Mouse (Mus musculus) fat pad, adult 2 months (tissue): ENCODE measurements around the gene Card19.

Source experiments
- DNase-seq: peaks from one replicate; pipeline ENCODE4 v3.0.0-alpha.2; 2011; ENCODE audit warnings: low read depth, low spot score; ENCODE audit errors: extremely low read depth

Card19 gene

DNA sequence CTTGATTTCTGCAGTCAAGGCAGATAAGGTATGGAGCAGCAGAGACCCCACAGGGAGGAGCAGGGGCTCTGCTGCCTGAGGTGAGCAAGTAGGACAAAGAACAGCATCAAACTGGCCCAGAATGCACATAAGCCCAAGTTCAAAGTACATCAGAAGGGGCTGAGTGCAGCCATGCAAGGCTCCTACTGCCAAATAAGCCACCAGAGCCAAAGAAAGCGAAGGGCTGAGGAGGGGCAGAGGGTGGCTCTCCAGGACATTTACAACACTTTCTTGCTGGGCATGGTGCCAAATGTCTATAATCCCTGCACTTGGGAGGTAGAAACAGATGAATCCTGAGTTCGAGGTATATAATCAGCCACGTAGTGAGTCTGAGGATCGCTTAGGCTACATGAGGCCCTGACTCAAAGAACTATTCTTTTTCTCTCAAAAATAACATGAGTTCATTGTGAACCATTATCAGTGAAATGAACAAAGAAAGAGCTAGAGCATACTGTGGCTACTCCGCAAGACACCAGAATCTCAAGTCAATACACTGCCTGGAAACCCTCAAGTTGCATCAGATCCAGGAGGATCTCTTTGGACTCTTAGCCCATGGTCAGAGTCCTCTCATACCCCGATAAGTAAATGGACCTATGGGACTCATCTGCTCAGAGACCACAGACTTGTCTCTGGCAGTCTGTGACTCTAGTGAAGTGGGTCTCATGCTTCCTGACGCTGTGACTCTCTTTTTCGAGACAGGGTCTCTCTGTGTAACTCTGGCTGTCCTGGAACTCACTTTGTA is 18.1 kb upstream of the Card19 start:
- DNase-seq = no peak

DNA sequence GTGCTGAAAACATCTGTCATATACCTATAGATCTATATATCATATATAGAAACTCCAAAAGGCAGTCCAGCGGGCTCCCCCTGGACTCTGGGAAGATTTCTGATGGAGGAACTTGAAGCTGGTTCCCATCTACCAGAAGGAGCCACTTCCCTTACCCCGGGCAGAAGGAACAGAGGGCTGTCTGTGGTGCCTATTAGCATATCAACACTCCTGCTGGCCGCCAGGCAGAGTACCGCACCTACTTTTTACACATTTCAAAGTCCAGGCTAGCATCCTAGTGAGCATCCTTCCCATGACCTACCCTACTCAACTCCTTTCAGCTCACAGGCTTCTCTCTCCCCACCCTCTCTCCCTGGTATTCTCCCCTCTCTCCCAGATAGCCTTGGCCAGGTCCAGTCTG is 9.8 kb upstream of the Card19 start:
- DNase-seq = no peak

DNA sequence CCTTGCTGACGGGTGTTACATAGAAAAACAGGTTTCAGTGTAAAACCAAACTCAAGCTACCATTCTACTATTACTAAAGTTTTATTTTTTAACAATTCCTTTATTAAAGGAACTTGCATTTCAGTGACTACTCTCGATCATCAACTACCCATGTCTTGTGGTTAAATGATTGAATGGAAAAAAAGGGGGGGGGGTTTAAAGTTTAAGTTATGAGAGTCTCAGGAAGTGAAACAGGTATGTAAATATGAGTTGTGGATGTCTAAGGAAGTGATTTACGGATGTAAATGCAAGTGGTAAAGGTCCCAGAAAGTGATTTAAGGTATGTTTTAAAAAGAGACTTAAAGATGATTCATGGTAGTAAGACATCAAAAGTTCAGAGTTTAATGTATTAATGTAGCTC is 9.3 kb upstream of the Card19 start:
- no peak for DNase-seq

DNA sequence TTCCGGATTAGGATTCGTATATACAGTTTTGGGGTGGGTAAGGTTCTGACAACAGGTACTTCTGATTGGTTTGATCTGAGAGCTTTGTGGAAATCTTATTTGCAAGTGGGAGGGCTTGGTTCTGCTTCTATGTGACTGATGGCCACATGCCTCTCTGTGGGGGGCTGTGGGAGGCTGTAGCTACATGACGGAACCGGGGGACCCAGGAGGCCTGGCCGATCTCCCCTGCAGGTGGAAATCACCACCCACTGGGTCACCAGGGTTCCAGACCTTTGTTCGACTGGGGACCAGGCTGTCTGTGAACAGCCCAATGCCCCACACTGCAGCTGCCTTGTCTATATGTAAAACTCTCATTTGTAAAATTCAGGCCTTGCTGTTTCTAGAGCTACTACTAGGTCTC is 8.9 kb upstream of the Card19 start:
- DNase-seq = no peak

DNA sequence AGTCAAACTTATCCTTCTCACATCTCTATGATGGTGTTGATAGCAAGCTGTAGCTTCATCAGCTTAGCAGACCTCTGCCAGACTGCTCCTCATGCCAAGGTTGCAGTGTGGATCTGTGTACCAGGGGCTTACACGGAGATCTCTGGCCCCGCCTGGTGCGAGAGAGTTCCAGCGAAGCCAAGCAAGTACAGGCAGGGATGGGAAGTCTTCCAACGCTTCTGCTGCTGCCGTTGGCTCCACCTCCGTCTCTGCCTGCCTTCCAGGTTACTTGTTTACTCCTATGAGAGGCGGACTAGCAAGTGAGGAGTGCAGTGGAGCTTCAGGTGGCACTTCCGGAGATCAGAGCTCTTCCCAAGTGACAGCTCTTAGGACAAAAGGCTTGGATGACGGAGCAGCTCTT is 8.5 kb upstream of the Card19 start:
- DNase-seq = peak; percentile 26

DNA sequence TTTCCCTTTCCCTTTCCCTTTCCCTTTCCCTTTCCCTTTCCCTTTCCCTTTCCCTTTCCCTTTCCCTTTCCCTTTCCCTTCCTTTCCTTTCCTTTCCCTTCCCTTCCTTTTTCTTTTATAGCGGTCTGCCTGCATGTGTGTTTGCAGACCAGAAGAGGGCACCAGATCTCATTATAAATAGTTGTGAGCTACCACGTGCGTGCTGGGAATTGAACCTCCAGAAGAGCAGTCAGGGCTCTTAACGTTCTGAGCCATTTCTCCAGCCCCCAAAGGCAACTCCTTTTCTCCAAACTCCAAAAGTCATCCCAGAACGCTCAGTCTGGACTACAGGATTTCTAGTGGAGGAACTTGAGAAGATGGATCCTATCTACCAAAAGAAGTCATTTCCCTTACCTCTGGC is 5.1 kb upstream of the Card19 start:
- no peak for DNase-seq

DNA sequence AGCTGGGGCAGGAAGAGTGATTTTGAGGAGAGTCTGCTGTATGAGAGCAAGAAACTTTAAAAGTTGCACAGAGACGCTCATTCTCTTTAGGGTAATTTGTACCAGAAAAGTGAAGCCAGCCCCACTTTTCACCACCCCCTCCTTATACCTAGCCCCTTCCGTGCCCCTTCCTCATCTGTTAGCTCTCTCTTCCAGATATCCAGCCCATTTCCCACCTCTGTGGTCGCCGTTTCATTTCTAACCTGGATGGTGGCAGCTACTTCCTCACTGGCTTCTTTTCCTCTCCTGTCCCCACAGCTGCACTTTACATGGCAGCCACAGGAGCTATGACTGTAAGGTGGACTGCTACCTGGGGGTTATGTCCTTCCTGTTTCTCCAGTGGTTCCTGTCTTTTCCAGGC is 3.5 kb upstream of the Card19 start:
- no peak for DNase-seq

DNA sequence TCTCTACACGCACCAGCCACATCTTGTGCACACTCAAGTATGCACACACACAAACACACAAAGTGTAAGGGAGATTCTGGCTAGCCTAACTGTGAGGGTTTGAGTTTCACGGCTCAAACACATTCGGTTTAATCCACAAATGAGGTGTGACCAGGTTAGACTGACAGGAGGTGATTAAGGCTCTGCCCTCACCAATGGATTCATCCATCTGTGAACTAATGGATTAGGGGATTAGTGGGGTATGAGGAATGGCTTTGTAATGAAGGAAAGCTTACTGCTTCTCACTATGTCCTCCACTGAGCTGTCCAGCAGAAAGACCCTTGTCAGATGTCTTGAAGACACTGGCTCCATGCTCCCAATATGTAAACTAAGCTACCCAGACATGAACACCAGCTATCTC is 2.8 kb upstream of the Card19 start:
- DNase-seq = no peak

DNA sequence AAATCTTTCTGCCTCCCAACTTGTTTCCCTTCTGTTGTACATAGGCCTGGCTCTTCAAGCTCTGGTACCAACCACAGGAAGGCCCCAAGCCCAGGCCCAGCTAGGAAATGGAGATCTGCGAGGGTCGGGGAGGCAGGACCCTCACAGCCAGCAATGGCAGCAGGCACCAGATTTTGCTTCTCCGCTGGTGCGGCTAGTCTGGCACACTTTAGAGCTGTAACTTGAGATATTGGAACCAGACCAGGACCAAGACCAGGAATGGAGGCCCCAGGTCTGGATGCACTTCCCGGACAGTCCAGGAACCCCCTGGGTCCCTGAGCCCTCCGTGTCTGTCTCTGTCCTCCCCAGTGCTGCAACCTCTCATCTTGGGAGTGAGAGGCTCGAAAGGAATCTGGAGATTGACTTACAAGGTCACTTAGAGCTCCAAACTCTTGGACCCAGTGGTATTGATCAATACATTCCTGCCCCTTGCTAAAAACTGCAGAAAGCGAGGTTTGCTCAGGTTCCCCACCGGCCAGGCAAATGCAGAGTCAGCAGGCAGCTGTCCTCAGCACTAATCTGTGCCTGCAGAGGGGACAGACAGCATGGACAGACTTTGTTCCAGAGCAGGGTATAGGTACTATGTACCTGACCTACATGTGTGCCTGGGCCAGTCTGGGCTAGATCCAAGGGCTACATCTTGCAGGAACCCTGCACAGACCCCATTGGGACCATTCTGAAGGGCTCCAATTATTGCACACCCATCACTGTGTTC is 1.1 kb upstream of the Card19 start:
- DNase-seq = no peak

DNA sequence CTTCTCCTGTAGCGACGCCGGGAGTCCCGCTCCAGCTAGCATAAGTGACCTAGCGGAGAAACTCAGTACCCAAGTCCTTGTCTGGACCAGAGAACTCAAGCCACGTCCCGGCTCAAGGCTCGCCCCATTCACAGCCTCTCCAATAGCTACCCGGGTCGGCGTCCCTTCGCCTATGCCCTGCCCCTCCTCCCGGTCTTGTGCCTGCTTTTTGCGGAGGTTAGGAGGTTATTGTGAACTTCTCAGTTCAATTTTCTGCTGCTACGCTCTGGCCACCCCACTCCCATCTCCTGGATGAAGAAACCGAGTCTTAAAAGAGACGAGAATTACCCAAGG is 349 bp upstream of the Card19 start:
- no peak for DNase-seq

DNA sequence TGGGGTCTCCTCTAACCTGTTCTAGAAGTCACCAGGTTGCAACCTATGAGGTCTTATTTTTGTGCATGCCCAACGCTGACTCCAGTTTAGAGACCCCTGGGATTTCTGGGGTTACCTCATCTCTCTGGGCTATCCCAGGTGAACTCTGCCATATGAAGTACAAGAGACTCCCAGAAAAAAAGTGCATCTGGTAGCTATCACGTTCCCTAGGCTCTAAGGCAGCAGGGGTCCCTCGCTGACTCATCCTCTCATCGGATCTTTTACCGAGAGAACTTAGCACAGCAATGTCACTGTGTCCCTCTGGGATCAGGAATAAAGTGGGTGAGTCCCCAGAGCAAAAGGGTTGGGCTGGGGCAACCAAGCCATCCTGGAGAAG is 721 bp downstream of the Card19 start:
- DNase-seq = no peak

DNA sequence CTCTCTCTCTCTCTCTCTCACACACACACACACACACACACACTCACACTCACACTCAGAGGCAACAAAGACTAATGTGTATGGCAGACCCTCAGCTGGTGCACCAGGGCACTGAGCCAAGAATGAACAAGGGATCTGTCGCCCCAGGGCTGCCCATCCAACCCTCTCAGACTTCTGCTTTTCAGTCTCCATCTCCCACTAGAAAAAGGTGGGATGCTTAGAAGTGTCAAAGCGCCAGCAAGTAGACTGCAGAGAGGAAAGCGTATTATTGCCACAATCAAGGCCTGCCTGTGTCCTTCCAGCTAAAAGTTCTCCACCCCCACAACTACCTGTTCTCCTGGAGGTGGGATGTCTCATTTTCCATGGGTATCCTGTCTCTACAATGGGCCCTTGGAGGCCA is 1.4 kb downstream of the Card19 start:
- no peak for DNase-seq

DNA sequence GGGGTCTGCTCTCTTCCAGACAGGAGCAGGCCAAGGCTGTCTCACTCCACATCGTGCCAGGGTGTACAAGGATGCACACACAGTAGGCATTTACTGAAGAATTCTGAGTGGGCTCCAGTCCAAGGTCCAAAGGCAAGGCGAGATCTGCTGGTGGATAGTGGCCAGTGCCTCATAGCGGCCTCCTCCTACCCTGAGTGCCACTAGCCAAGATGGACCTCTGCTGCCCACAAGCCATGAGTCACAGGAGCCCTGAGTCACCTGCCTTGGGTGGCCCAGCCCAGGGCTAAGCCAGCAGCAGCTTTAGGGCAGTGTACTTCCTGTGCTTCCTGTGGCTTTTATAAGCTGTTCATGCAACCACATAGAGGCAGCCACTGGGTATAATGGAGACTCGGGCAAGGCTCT is 2.3 kb downstream of the Card19 start:
- DNase-seq = no peak

DNA sequence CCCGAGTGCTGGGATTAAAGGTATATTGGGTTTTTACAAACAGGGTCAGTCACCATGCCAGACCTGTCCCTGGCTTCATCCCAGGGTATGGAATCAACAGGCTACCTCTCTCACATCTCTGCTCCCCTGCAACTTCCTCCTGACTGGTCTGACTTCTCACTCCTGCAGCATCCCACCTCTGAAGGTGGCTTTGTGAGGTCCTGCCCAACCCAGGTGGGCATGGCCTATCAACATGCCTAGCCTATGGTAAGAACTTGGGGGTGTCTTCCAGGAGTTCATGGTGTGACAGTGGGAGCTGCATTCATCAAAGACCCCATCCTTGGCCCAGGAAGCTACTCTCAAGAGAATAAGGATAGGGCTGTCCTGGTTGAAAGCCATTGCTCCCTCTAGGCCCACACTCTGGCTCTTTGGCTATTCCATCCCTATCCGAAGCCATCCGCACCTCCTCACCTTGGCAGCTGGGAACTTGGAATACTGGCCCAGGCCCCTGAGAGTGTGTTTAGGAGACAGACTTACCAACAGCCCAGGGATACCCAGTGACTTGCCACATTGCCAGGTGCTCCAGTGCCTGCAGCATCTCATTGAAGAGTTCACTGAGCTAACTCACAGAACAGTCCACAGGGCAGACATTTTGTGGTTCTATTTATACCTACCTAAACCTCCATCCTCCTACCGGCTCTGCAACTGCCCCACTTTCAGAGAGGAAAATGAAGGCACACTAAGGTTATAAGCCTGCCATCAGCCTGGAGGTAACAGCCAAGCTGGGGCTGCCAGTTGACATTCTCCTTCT is 2.9 kb downstream of the Card19 start:
- no peak for DNase-seq

DNA sequence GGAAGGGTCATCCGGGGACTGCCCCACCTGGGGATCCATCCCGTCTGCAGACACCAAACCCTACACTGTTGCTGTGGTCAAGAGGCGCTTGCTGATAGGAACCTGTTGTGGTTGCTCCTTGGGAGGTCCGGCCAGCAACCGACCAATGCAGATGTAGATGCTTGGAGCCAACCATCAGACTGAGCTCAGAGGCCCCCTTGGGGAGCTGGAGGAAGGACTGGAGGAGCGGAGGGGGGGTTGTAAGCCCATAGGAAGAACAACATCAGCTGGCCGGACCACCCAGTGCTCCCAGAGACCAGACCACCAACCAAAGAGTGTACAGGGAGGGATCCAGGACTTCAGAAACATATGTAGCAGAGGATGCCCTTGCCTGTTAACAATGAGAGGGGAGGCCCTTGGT is 6.5 kb downstream of the Card19 start:
- no peak for DNase-seq

DNA sequence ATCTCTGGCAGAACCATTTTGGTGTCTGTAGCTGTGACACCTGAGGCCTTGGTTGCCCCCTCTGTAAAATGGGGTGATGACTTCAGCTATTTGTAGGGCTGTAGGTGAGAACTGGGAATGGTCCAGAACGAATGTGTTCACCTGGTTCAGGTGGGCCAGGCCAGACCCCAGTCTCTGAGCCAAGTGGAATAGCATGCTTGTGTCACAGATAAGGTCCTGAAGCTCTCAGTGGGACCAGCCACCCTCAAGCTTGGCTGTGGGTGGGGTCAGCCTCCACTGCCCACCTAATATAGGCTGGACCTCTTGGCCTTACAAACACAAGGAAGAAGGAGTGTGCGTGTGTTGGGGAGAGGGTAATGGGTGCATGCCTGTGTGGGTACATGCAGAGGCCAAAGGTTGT is 9.5 kb downstream of the Card19 start:
- DNase-seq = no peak

DNA sequence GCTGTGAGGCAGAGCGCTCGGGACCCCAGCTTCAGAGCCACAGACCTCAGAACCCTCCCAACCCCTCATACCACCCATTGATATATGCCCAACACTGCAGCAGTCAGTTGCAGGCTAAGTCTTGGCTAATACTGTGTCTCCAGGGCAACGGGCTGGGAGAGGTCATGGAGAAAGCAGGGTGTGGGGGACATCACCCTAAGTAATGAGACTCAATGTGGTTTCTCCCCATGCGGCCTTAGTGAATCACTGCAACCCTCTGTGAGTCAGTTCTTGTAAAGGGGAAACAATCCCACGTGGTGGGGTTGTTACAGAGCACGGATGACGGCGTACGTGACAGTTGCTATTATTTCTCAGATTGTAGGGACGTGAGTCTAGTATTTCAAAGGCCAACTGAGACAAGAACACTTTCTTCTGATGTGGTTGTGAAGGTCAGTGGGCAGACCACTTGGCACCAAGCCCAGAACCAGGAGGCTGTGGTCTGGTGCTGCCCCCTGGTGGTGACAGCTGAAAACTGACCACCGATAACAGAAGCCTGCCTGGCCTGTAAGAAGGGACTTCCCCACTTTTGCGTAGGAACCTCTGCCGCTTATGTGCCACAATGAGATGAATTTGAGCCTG is 10.3 kb downstream of the Card19 start:
- DNase-seq = no peak

DNA sequence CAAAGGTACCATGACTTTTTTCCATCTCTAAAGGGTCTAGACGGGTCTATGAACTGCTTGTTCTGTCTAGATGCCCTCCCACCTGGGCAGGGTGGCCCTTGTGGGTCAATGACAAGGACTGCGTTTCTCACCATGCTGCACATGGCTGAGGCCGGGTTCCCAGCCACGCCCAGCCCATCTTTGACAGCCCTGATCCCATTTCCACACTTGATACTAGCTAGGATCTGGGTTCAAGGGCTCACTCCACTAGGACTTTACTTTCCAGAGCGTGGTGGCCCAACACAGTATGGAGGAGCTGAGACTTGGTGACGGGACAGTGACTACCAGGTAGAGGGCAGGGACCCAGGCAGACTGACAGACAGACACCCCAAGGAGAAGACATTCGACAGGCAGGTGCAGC is 13.3 kb downstream of the Card19 start:
- no peak for DNase-seq

DNA sequence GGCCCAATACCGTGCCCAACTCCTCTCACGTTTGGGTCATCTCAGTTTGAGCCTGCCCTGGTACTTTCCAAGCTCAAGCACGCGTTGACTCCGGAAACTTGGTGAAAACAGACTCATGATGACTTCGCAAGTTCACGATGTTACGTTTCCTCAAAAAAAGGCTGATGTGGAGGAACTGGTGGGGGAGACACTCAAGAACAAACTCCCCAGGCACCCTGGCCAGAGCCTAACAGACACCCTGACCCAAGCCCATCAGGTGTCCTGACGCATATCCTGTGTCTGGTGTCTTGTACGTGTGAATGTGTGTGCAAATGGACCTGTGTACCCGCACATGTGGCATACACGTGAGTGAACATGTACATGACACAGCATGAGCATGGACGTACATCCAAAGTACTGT is 15.1 kb downstream of the Card19 start:
- DNase-seq = no peak

DNA sequence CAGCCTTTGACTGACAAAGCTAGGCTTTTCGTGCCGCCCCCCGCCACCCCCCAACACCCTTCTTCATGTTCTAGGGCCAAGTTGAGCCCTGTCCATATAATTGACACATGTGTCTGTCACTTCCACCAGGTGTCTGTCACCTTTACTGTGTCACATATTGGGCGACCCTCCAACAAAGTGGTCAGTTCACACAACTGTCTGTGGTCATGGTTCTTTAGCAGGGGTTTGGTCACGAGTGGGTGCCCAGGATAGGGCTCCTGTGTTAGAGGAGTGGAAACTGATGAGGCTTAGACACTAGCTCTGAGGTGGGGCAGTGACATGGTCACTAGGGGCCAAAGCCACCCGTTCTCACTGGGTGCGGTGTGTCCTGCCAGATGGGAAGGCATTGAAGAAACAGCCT is 15.9 kb downstream of the Card19 start:
- DNase-seq = no peak

DNA sequence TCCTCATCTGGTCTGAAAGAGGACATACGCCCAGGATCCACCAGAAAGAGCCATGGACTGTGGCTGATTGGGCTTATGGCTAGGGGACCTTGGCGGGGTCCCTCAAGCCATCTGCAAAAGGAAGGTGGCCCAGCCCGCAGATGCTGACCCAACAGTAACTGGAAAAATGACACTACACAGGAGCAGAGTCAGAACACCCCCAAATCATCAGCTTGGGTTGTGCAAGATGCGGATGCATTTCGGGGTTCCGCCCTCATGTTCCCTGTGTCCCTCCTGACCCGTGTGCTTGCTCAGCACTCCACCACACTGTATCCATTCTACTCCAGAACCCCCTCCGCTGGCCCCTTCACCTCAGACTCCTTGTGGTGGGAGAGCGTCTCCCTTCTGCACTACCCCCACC is 17.1 kb downstream of the Card19 start:
- DNase-seq = no peak

DNA sequence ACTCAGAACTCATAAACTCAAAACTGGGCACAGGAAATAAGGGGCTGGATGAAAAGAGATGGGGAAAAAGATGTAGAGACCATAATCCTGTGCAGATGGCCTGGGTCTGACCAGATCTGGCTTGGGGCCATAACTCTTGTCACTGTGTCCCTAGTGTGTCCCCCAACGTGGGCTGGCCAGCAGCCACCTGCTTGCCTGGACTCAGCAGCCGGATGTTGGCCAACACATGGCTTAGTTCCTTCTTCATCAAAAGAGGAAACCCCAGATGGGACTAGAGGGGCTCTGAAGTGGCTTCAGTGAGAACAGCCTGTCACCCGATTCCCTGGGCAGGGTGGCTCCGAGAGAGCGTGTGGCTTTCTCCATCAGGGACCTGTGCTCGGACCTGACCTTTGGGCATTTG is 19.1 kb downstream of the Card19 start:
- no peak for DNase-seq
